Mouse (Mus musculus) subcutaneous adipose tissue, adult 2 months (tissue): ENCODE measurements around the gene Hs3st2. TPM values are rescaled to one million over a fixed set of nuclear protein-coding genes. Genes with fewer than 3 reads are reported as not detected.

ENCODE experiments used
- polyA plus RNA-seq: library from polyadenylated mRNA; depleted of rRNA; stranded (reverse); fragments of >200 nt; gene quantifications from 2 replicates; pipeline ENCODE4 v1.2.3, GENCODE M21; 2012; ENCODE audit warnings: low replicate concordance; rRNA removed

Hs3st2 gene
- polyA plus RNA-seq, result not detected in 2 replicates

GRCm38 (mm10) chr7:121391225-121391983, at the start of gene Hs3st2:
Gene Hs3st2 (plus strand): TSS chr7:121391859.

